Mouse (Mus musculus) lung, postnatal 0 days (tissue): ENCODE measurements at regions not wholly inside any gene's neighbourhood (a gene's known extent, or its start where the extent isn't known, plus 50 kb on each side); places are given as distances from the start of the nearest gene placed in this dataset.

Experiments
- CTCF ChIP-seq: IDR thresholded peaks from 2 replicates; pipeline ENCODE4 v1.5.1; 2016; ENCODE audit warnings: antibody characterized with exemption, mild to moderate bottlenecking
- EP300 ChIP-seq: IDR thresholded peaks from 2 replicates; pipeline ENCODE4 v1.6.1; 2016; ENCODE audit warnings: antibody characterized with exemption, mild to moderate bottlenecking, control low read depth

DNA sequence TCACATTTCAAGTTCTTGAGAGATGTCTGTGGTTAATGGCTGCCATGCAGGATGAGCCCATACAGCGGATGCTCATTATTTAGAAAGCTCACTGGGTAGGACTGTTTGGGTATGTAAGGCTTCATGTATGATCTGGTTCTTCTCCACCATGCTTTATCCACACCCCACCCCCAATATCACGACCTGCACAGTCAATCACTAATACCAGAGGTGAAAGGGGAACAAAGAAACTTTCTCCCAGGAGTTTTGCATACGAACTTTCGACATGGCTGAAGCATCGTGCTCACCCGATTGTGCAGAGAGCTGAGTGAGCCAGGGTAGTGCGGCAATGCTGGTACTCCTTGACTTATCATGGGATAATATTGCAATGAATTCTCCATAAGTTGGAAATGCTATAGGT, 247.3 kb upstream of the Klf3 start:
- TF ChIP-seq CTCF (no peak), EP300 (no peak)
